Mouse (Mus musculus) spleen, adult 2 months (tissue): Measurements from ENCODE around the gene Slc26a5.

Experiments used
- CTCF ChIP-seq: fragments of 200-500 bp; IDR thresholded peaks from 2 replicates; pipeline ENCODE4 v1.5.1; 2011; ENCODE audit warnings: mild to moderate bottlenecking, inconsistent platforms; ENCODE audit not compliant: insufficient read depth, insufficient read length, insufficient replicate concordance; ENCODE audit errors: extremely low read depth
- POLR2A ChIP-seq: fragments of 200-500 bp; IDR thresholded peaks from 2 replicates; pipeline ENCODE4 v1.6.1; 2011; ENCODE audit warnings: low read depth, low read length, inconsistent platforms

DNA sequence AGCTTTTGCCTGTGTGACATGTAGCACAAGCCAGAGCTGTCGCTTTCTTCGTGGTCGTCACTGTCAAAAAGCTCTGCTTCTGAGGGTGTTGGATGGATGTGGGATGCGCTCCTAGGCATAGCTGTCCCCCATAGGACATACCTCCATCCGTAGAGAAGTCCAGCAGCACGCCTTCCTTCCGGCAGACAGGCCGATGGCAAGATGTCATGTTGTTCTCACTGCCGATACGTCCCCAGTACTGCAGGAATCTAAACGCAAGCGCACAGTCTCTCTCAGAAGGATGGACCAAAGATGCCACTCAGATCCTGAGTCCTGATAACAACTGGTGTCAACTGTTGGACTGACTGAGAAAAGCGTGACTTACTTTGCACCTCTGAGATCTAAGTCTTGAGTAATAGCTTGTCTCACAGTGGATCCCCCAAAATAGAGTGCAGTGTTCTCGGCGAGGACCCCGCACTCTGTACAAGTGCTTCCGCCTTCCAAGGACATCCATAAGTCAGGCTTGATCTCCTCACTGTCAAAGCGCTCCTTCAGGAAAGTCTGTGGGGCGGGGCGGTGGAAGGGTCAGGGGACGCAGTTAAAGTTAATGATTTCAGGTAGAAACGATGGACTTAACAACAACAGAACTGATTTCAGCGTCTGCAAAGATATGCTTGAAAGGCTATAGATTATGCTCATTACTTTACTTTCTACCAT lies 47.6 kb upstream of the Slc26a5 start:
- TF ChIP-seq CTCF (no peak), POLR2A (no peak)
